Mouse (Mus musculus) cerebellum, adult 8-10 months (tissue): ENCODE measurements at regions not wholly inside any gene's neighbourhood (a gene's known extent, or its start where the extent isn't known, plus 50 kb on each side); places are given as distances from the start of the nearest gene placed in this dataset.

Experiments
- DNase-seq: peaks from one replicate; pipeline ENCODE4 v3.0.0; 2022

- DNase-seq: no peak
Measured at GRCm38 (mm10) chr5:102295564-102295963, 185.6 kb upstream of the Arhgap24 start.

- no peak for DNase-seq
Measured at GRCm38 (mm10) chr5:102306309-102306708, 174.9 kb upstream of the Arhgap24 start.

- DNase-seq: no peak
Measured at GRCm38 (mm10) chr5:102306718-102307117, 174.5 kb upstream of the Arhgap24 start.

GRCm38 (mm10) chr5:102311570-102311969 lies 169.6 kb upstream of the Arhgap24 start:
- DNase-seq: no peak

- DNase-seq: no peak
Measured at GRCm38 (mm10) chr5:102328197-102328784, 152.9 kb upstream of the Arhgap24 start.

- no peak for DNase-seq
Measured at GRCm38 (mm10) chr5:102333894-102334293, 147.3 kb upstream of the Arhgap24 start.

- no peak for DNase-seq
Measured at GRCm38 (mm10) chr5:102334442-102335197, 146.6 kb upstream of the Arhgap24 start.

GRCm38 (mm10) chr5:102366481-102366880 lies 114.7 kb upstream of the Arhgap24 start:
- DNase-seq: no peak

GRCm38 (mm10) chr5:102373309-102373971 lies 107.8 kb upstream of the Arhgap24 start:
- no peak for DNase-seq

GRCm38 (mm10) chr5:102373972-102374755 lies 107.0 kb upstream of the Arhgap24 start:
- no peak for DNase-seq

- DNase-seq: no peak
Measured at GRCm38 (mm10) chr5:102375339-102375738, 105.9 kb upstream of the Arhgap24 start.

GRCm38 (mm10) chr5:102393941-102394340 lies 87.2 kb upstream of the Arhgap24 start:
- no peak for DNase-seq

GRCm38 (mm10) chr5:102395608-102396146 lies 85.5 kb upstream of the Arhgap24 start:
- DNase-seq: no peak

- no peak for DNase-seq
Measured at GRCm38 (mm10) chr5:102399006-102399405, 82.2 kb upstream of the Arhgap24 start.

GRCm38 (mm10) chr5:102417642-102418041 lies 63.5 kb upstream of the Arhgap24 start:
- no peak for DNase-seq

- no peak for DNase-seq
Measured at GRCm38 (mm10) chr5:102419089-102419488, 62.1 kb upstream of the Arhgap24 start.

- no peak for DNase-seq
Measured at GRCm38 (mm10) chr5:102424636-102425242, 56.5 kb upstream of the Arhgap24 start.

GRCm38 (mm10) chr5:102428310-102428709 lies 52.9 kb upstream of the Arhgap24 start:
- DNase-seq: no peak
